In genomic region chr5:35313826-35314586, GRCm38 (mm10) we compare ENCODE assay signal across 9 mouse cellular contexts. TPM values are rescaled to one million over a fixed set of nuclear protein-coding genes. Genes with fewer than 3 reads are reported as not detected.
DNase-seq lines count a peak whose midpoint lies in the region; ATAC-seq and TF ChIP-seq lines count a peak whose summit lies in the region.
"Had no signal": no experiment of that assay in that cellular context is flagged by ENCODE, and none has a peak within 500 bp of the region (broad histone marks: within the 10 kb centered on the region; RNA-seq: fewer than 3 reads in every experiment).

No protein-coding gene starts in this region.

- no peak overlapping the region for H3K9ac ChIP-seq in lung, embryonic 14.5 days
- peak overlapping the region; percentile 66 for H3K9ac ChIP-seq in hindbrain, embryonic 13.5 days
- 0 out of 2 replicates have a peak overlapping the region, but pooled peaks have one; percentile 42 for H3K9ac ChIP-seq in neural tube, embryonic 15.5 days (replicated peaks)
- H3K9ac ChIP-seq: liver, embryonic 14.5 days had no signal

- no peak for TF ChIP-seq CTCF in lung, embryonic 14.5 days (IDR thresholded peaks at IDR 0.05; ENCODE audit: low read depth)
- no peak for TF ChIP-seq CTCF in cortical plate, adult 2 months (IDR thresholded peaks at IDR 0.05; ENCODE audit: extremely low read depth, insufficient read depth, low read length)

- H3K4me2 ChIP-seq in lung, embryonic 14.5 days: peak overlapping the region; percentile 51
- peak overlapping the region; percentile 61 for H3K4me2 ChIP-seq in hindbrain, embryonic 13.5 days
- peak overlapping the region; percentile 68 for H3K4me2 ChIP-seq in neural tube, embryonic 15.5 days

- no peaks in the 10 kb centered on the region for H3K4me1 ChIP-seq in lung, embryonic 14.5 days (ENCODE audit: insufficient read depth)
- H3K4me1 ChIP-seq in cortical plate, adult 2 months (ENCODE audit: control insufficient read depth, insufficient read depth, low read length): peaks cover 3% of the 10 kb centered on the region
- peaks cover 28% of the 10 kb centered on the region for H3K4me1 ChIP-seq in hindbrain, embryonic 13.5 days (replicated peaks)
- H3K4me1 ChIP-seq in neural tube, embryonic 15.5 days: peaks cover 20% of the 10 kb centered on the region

- H3K9me3 ChIP-seq in lung, embryonic 14.5 days (ENCODE audit: low read depth, low read length): no peaks in the 10 kb centered on the region
- no peaks in the 10 kb centered on the region for H3K9me3 ChIP-seq in hindbrain, embryonic 13.5 days
- H3K9me3 ChIP-seq in neural tube, embryonic 15.5 days (replicated peaks): no peaks in the 10 kb centered on the region

- TF ChIP-seq POLR2A in cortical plate, adult 2 months (IDR thresholded peaks at IDR 0.05; ENCODE audit: extremely low read depth, insufficient read depth, low read length): no peak

- peak overlapping the region; percentile 22 for H3K4me3 ChIP-seq in lung, embryonic 14.5 days (ENCODE audit: low read depth, low read length)
- no peak overlapping the region for H3K4me3 ChIP-seq in cortical plate, adult 2 months (ENCODE audit: insufficient read depth, low read length)
- peak overlapping the region; percentile 34 for H3K4me3 ChIP-seq in hindbrain, embryonic 13.5 days
- H3K4me3 ChIP-seq in neural tube, embryonic 15.5 days (replicated peaks): peak overlapping the region; percentile 34

- no peak; the same call in 1 of the 2 replicates for ATAC-seq in lung, embryonic 14.5 days (ENCODE audit: insufficient read depth)
- ATAC-seq in hindbrain, embryonic 13.5 days (ENCODE audit: low FRiP score): peak; percentile 49
- ATAC-seq in neural tube, embryonic 15.5 days (ENCODE audit: low FRiP score): peak; percentile 48; the same call in 1 of the 2 replicates

- no peak overlapping the region for H3K27ac ChIP-seq in lung, embryonic 14.5 days (ENCODE audit: low read depth)
- peak overlapping the region; percentile 2; the same call in 1 of the 2 replicates for H3K27ac ChIP-seq in cortical plate, adult 2 months (ENCODE audit: insufficient read depth, low read length)
- H3K27ac ChIP-seq in hindbrain, embryonic 13.5 days: peak overlapping the region; percentile 62; the same call in 1 of the 2 replicates
- peak overlapping the region; percentile 60; the same call in 1 of the 2 replicates for H3K27ac ChIP-seq in neural tube, embryonic 15.5 days (replicated peaks)
- H3K27ac ChIP-seq: liver, embryonic 14.5 days had no signal

- DNase-seq in lung, embryonic 14.5 days: no peak
- DNase-seq in lung, postnatal 25 days (ENCODE audit: low spot score): no peak
- DNase-seq in left cerebral cortex, postnatal 36 days (ENCODE audit: low spot score in 2 of 2): peak; percentile 68 to 71
- DNase-seq in ovary, adult 18-20 months (ENCODE audit: low spot score): no peak
- DNase-seq in adrenal gland, postnatal 36 days: no peak

- H3K27me3 ChIP-seq in lung, embryonic 14.5 days (ENCODE audit: insufficient read depth, low read length): peaks cover 27% of the 10 kb centered on the region
- peaks cover 22% of the 10 kb centered on the region; the same call in 1 of the 2 replicates for H3K27me3 ChIP-seq in hindbrain, embryonic 13.5 days
- peaks cover 10% of the 10 kb centered on the region; the same call in 1 of the 2 replicates for H3K27me3 ChIP-seq in neural tube, embryonic 15.5 days (replicated peaks)

- intact Hi-C loops in left cerebral cortex, postnatal 36 days (cut with DNase I): loop anchor here (2.0 kb wide), 1 partner anchor 17 kb away; no protein-coding TSS in a partner anchor

- no peaks in the 10 kb centered on the region for H3K36me3 ChIP-seq in lung, embryonic 14.5 days (ENCODE audit: insufficient read depth)
- no peaks in the 10 kb centered on the region for H3K36me3 ChIP-seq in hindbrain, embryonic 13.5 days
- no peaks in the 10 kb centered on the region for H3K36me3 ChIP-seq in neural tube, embryonic 15.5 days

- WGBS in lung, embryonic 14.5 days: 18% methylated on average over 18 of the region's 18 CpGs
- WGBS in hindbrain, embryonic 13.5 days: 19% methylated on average over 18 of the region's 18 CpGs
- 15% methylated on average over 18 of the region's 18 CpGs for WGBS in neural tube, embryonic 15.5 days

RNA-seq across cellular contexts. Expression of gene Adra2c, which starts 35.9 kb away (rescaled TPM):
- polyA plus RNA-seq in lung, embryonic 14.5 days (2014; fragmentation: Nextera tagmentation; extraction: Ambion mirVana): not detected in 2 replicates
- 12.9 and 13.2 TPM in 2 replicates for polyA plus RNA-seq in cortical plate, adult 2 months (2012; rRNA removed)
- 0.21 and 0.36 TPM in 2 replicates for polyA plus RNA-seq in hindbrain, embryonic 13.5 days (2015; fragmentation: Nextera tagmentation; extraction: Ambion mirVana)
- total RNA-seq in left cerebral cortex, postnatal 36 days (2021): 10 to 100 TPM; 22.9 to 24.1 TPM
- 0.68 and 1.0 TPM in 2 replicates for polyA plus RNA-seq in neural tube, embryonic 15.5 days (2015; fragmentation: Nextera tagmentation; extraction: Ambion mirVana)
- under 1 TPM; 0.30 to 0.53 TPM for total RNA-seq in adrenal gland, postnatal 36 days (2021)
- polyA plus RNA-seq: liver, embryonic 14.5 days had no signal

Comparison
In these comparisons a context has a peak if more than half of its experiments do, and no peak if none do; other contexts are left out.
1. DNase-seq: peak in left cerebral cortex, postnatal 36 days (2 of 2); none in lung, embryonic 14.5 days (single experiment), lung, postnatal 25 days (single experiment), ovary, adult 18-20 months (single experiment) and adrenal gland, postnatal 36 days (0 of 2).
2. Peak in every context shown above with its lines, with median percentiles within 50 percentile points of each other: H3K4me2 ChIP-seq.